Mouse (Mus musculus) kidney, adult 11 months (tissue): ENCODE results near the gene Nlrx1.
"Not testable (repeated sequence)": the region's sequence is repeated elsewhere in the genome, so short reads cannot be mapped to it uniquely, and the experiment has no call there.

Source experiments
- DNase-seq: peaks from one replicate; pipeline ENCODE4 v3.0.0; 2022

Nlrx1 gene

DNA sequence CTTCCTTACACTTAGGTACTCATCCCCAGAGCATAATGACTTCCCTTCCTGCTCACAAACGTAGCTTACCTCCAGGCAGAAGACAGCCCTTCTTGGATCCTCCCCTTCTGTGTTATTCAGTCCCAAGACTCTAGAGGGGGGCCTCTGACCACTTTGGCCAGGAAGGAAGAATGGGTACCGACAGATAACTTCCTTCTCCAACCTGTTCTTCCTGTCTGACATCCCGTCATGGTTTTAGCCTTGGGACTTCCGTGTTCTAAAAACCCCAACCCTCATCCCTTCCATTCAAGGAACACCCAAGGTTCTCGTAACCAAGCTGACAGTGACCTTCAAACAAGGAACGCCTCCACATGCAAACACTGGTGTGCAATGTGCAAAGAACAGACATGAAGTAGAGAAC lies at the start of gene Nlrx1:
Gene Nlrx1, minus strand, starts transcription at position 168 of the 400 bp plus-strand sequence.
- DNase-seq = no peak

DNA sequence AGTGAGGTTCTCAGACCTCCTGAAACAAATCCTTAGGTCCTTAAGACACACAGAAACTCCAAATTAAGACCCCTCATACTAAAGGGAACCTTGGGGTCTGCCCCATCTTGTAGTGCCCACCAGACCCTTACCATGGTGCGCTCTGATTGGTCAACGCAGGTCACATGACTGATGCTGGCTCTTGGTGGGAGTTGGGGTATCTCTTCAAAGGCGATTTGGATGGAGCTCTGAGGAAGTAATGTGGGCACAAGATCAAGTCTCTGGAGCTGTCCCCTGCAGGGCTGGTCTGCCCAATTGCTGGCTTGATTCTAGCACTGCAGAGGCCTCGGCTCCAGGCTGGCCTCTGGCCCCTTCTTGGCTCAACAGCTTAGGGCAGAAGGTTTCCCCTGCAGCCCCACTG lies 49.1 kb upstream of the Nlrx1 start:
- DNase-seq = no peak

DNA sequence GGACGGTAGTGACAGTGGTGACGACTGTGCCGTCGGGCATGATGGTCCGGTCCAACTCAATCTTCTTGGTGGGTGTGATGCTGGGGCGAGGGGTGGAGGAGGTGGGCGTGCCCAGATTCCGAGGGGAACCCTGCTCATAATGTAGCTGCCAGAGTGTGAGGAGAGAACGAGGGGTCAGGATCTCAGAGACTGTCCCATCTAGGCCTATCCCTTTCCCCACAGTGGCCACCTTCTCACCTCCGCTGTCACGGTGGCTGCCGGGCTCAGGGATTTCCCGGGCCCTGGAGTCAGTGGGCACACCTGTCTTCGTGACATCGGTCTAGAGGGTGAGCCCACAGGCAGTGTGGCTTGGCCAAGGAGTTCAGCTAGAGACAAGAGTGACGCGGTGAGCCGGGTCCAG lies 46.5 kb upstream of the Nlrx1 start:
- DNase-seq = no peak

GRCm38 (mm10) chr9:44314257-44314547 lies 45.8 kb upstream of the Nlrx1 start:
- no peak for DNase-seq

DNA sequence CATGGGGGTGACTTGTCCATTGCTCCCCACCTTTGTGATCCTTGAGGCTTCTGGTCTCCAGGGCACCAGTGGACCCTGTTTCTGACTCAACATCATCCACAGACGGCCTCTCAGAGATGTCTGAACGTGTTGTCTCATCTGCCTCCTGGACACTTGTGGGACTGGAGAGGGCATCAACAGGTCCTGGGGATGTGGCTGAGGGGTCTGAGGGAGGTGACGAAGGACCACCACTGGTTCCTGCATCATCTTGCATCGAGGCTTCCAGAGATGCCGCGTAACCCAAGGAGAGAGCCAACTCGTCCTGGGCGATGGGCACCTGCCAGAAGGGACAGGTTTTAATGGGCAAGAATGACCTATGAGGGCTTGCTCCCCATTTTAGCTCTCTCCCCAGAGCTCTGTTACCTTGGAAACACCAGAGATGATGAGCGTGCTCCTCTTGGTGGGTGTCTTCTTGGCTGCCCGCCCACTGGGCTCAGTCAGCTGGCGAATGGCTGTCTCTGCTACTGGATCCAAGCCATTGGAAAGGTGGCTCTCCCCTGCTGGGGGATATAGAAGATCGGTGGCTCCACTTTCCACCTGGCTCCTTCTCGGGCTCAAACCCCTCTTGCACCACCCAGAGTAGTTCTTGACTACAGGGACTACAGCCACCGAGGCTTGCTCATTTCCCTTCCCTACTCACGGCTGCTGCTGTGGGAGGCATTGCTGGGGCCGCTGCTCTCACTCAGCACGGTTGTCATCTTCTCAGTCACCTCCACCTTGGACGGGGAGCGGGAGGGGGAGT lies 45.3 kb upstream of the Nlrx1 start:
- DNase-seq = no peak

- peak; percentile 62 for DNase-seq
Observed at GRCm38 (mm10) chr9:44311136-44312134, 43.0 kb upstream of the Nlrx1 start.

DNA sequence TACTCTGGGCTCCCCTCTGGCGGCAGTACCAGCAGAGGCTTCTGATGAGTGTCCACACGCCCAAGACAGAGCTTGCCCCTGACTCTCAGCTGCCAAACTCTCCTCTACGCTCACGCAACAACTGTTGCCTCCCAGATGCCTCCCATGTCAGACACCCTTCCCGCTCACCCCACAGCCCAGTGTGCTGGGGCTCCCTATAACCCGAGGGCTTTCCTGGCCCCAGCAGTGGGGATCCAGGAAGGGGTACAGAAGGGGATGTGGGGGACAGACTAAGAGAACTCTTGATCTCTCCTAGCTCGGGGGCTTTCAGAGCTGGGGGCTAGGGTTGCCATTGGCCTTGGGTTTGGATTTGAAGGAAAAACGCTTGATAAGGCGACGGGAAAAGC lies 42.3 kb upstream of the Nlrx1 start:
- DNase-seq = no peak

- no peak for DNase-seq
Observed at GRCm38 (mm10) chr9:44309756-44310155, 41.4 kb upstream of the Nlrx1 start.

- no peak for DNase-seq
Observed at GRCm38 (mm10) chr9:44307248-44307647, 38.8 kb upstream of the Nlrx1 start.

DNA sequence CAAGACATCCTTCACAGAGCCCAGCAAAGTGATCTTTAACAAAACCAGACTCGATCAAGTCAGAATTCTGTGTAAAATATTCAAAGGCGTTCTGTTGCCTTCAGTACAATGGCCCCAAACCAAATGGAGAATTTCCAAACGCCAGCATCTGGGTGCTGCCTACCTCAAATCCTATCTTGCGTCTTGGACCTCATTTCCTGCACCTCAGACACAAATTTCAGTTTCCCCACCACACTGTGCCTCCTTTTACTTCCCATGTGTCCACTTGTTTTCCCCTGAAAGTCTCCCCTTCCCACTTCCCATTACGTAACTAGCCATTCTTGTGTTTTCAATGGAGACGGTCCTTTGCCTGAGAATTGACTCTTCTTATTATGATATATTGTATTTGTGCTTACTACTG lies 38.1 kb upstream of the Nlrx1 start:
- DNase-seq = no peak

DNA sequence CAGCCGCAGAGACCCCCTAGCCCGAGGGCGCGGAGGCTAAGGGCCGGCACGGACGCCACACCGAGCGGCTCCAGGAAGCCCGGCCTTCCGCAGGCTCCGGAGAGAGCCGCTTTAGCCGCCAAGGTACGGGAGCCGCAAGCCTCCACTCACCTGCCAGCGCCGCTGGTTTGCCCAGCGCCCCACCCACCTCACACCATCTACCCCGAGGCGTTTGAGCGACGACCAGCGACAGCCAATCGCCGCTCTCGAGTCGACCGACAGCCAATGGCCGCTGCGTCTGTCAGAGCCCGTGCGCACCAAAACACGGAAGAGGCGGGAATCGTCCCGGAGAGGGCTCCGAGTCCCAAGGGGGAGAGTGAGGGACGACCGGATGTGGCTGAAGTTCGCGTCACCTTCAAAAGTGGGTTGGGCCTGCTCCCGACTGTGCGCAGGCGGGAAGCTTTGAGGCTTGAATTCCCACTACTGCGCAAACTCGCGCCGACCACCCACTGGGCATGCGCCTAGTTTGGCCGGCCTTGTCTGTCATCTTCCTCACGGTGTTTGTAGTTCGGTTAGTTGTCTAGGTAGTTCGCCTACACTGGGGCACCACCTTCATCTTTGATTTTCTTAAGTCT lies 37.2 kb upstream of the Nlrx1 start, which contains the start of gene Hinfp:
Gene Hinfp, minus strand, starts transcription at position 206 of the 614 bp plus-strand sequence.
- DNase-seq = peak; percentile 99

DNA sequence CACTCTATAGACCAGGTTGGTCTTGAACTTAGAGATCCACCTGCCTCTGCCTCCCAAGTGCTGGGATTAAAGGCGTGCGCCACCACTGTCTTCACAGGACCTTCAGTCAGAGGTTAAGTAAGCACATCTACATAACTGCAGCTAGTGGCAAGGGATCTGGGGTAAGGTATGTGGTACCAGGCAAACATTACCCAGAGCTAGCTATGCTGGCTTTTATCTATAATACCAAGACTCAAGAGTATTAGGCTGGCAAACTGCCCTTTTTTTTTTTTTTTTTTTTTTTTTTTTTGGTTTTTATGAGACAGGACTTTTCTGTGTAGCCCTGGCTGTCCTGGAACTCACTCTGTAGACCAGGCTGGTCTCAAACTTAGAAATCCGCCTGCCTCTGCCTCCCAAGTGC lies 31.6 kb upstream of the Nlrx1 start:
- DNase-seq = not testable (repeated sequence)

GRCm38 (mm10) chr9:44292490-44292889 lies 24.1 kb upstream of the Nlrx1 start:
- DNase-seq = peak; percentile 54

- DNase-seq = no peak
Observed at GRCm38 (mm10) chr9:44288959-44289291, 20.5 kb upstream of the Nlrx1 start.

- no peak for DNase-seq
Observed at GRCm38 (mm10) chr9:44288076-44288958, 19.9 kb upstream of the Nlrx1 start, which contains the start of gene Abcg4. TSS of gene Abcg4 (minus strand) at chr9:44288615.

GRCm38 (mm10) chr9:44287401-44288075 lies 19.1 kb upstream of the Nlrx1 start:
- no peak for DNase-seq

GRCm38 (mm10) chr9:44287003-44287400 lies 18.6 kb upstream of the Nlrx1 start:
- DNase-seq = no peak

DNA sequence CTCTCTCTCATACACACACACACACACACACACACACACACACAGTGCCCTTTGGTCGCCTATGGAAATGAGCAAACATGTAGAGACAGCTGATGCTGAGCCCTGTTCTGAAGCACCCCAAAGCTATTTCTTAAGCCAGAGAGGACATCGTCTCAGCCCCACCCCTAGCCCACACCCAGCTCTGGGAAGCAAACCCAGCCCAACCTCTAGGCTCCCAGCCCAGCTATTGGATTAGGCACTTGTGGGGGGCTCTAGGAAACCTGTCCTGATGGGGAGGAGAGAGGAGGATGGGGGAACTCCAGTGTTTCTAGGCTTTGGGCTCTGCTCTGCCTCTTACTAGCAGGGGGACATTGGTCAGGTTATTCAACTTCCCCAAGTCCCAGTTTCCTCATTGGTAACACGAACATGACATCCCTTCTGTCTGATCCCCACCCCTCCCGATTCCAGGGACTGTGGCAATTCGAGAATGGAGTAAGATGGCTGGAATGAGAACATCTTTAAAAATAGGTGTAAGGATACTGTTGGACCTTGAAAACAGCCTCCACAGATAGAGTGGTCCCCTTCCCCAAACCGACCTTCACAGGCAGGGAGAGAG lies 18.0 kb upstream of the Nlrx1 start:
- DNase-seq = no peak

GRCm38 (mm10) chr9:44283183-44283582 lies 14.8 kb upstream of the Nlrx1 start:
- DNase-seq = no peak

- no peak for DNase-seq
Observed at GRCm38 (mm10) chr9:44269973-44270372, 1.6 kb upstream of the Nlrx1 start.

DNA sequence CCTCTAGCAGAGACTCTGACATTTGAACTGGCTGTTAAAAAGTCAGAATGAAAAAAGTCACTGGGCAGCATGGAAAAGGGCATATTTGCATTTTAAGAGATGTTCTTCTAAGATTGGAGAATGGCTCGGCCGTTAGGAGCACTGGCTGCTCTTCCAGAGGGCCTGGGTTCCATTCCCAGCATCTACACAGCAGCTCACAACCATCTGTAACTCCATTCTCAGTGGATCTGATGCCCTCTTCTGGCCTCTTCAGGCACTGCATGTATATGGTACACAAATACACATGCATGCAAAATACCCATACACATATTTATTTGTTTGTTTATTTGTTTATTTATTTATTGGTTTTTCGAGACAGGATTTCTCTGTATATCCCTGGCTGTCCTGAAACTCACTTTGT lies 678 bp upstream of the Nlrx1 start:
- DNase-seq = no peak

DNA sequence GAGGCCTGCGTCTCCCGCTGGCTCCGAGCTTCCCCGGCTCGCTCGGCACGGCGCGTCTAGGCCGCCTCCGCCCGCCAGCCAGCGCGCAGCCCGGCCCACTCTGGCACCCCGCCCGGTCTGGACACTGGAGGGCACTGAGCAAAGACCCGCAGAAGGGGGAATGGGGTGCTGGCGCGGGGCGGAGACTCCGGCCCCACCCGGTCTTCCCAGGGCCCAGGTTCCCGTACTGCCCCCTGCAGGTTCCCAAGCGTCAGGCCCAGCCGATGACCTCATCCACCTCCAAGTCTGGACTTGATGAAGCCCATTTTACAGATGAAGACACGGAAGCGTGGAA lies 405 bp downstream of the Nlrx1 start:
- DNase-seq = peak; percentile 92
